Mouse (Mus musculus): ENCODE data around the gene Kbtbd12.

The Kbtbd12 gene

GRCm38 (mm10) chr6:88549916-88550315, 87.8 kb downstream of the Kbtbd12 start:
- DNase-seq (ENCODE audit: low read depth, low spot score), result no peak

- no peak for DNase-seq (ENCODE audit: low read depth, low spot score)
Observed at GRCm38 (mm10) chr6:88549137-88549814, 88.5 kb downstream of the Kbtbd12 start.

- no peak for DNase-seq (ENCODE audit: low read depth, low spot score)
Observed at GRCm38 (mm10) chr6:88548405-88549049, 89.2 kb downstream of the Kbtbd12 start.

GRCm38 (mm10) chr6:88545397-88545790, 92.4 kb downstream of the Kbtbd12 start:
- DNase-seq (ENCODE audit: low read depth, low spot score), result no peak

- DNase-seq (ENCODE audit: low read depth, low spot score), result no peak
Observed at GRCm38 (mm10) chr6:88544644-88545396, 92.9 kb downstream of the Kbtbd12 start.

- DNase-seq (ENCODE audit: low read depth, low spot score), result no peak
Observed at GRCm38 (mm10) chr6:88544241-88544640, 93.5 kb downstream of the Kbtbd12 start.

GRCm38 (mm10) chr6:88540093-88540755, 97.5 kb downstream of the Kbtbd12 start:
- no peak for DNase-seq (ENCODE audit: low read depth, low spot score)

- DNase-seq (ENCODE audit: low read depth, low spot score), result no peak
Observed at GRCm38 (mm10) chr6:88530306-88530705, 107.4 kb downstream of the Kbtbd12 start.

GRCm38 (mm10) chr6:88524056-88524455, 113.7 kb downstream of the Kbtbd12 start:
- DNase-seq (ENCODE audit: low read depth, low spot score), result no peak

- DNase-seq (ENCODE audit: low read depth, low spot score), result no peak
Observed at GRCm38 (mm10) chr6:88523451-88523850, 114.3 kb downstream of the Kbtbd12 start.

- no peak for DNase-seq (ENCODE audit: low read depth, low spot score)
Observed at GRCm38 (mm10) chr6:88523043-88523442, 114.7 kb downstream of the Kbtbd12 start.

GRCm38 (mm10) chr6:88522606-88523005, 115.1 kb downstream of the Kbtbd12 start:
- DNase-seq (ENCODE audit: low read depth, low spot score), result no peak

- no peak for DNase-seq (ENCODE audit: low read depth, low spot score)
Observed at GRCm38 (mm10) chr6:88521821-88522220, 115.9 kb downstream of the Kbtbd12 start.

- peak; percentile 92 for DNase-seq (ENCODE audit: low read depth, low spot score)
Observed at GRCm38 (mm10) chr6:88518404-88519263, 119.1 kb downstream of the Kbtbd12 start, which contains the start of gene Sec61a1. Gene Sec61a1 (minus strand): TSS chr6:88518905.

GRCm38 (mm10) chr6:88517701-88518403, 119.9 kb downstream of the Kbtbd12 start:
- DNase-seq (ENCODE audit: low read depth, low spot score), result no peak

GRCm38 (mm10) chr6:88516667-88517066, 121.1 kb downstream of the Kbtbd12 start:
- DNase-seq (ENCODE audit: low read depth, low spot score), result no peak

GRCm38 (mm10) chr6:88515971-88516370, 121.8 kb downstream of the Kbtbd12 start:
- no peak for DNase-seq (ENCODE audit: low read depth, low spot score)

- no peak for DNase-seq (ENCODE audit: low read depth, low spot score)
Observed at GRCm38 (mm10) chr6:88514546-88514945, 123.2 kb downstream of the Kbtbd12 start.

- no peak for DNase-seq (ENCODE audit: low read depth, low spot score)
Observed at GRCm38 (mm10) chr6:88513984-88514383, 123.8 kb downstream of the Kbtbd12 start.

GRCm38 (mm10) chr6:88503044-88503443, 134.7 kb downstream of the Kbtbd12 start:
- DNase-seq (ENCODE audit: low read depth, low spot score), result no peak
